Mouse (Mus musculus) lung, postnatal 36 days (tissue): ENCODE results near the gene Fam83c.

Source experiments
- DNase-seq: peaks from one replicate; pipeline ENCODE4 v3.0.0; 2022; ENCODE audit warnings: mixed read lengths

The Fam83c gene

DNA sequence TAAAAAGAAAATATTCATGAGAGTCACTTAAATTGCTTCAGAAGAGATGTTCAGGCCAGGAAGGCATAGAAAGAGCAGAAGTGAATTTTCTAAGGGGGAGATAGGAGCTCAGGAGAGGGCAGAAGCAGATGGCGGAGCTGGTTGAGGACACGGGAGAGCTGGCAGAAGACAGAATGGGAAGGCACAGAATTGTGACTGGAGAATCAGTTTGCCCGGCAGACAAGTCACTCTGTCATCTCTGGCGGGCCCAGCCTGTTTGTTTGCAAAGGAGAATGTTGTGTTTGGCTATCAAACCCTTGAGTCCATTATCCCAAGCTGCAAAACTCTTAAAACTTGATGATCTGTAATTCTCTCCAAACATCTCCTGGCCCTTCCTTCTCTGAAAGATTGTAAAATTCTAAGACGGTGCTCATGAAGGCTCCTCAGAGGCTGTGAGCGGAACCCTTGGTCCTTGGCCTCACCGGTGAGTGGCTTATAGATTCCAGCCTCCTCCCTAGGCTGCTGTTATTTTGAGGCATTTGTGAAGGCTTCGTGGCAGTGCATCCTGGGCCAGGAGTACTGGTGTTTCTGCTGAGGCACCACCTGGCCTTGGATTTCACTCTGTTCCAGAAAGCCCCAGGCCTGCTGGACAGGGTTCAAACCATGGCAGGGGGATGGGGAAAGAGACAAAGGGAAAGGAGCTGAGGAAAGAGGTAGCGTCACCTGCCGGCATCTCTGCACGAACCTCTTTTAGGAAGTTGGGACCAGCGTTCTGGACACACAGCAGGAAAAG is 39.8 kb downstream of the Fam83c start:
- DNase-seq, result no peak

DNA sequence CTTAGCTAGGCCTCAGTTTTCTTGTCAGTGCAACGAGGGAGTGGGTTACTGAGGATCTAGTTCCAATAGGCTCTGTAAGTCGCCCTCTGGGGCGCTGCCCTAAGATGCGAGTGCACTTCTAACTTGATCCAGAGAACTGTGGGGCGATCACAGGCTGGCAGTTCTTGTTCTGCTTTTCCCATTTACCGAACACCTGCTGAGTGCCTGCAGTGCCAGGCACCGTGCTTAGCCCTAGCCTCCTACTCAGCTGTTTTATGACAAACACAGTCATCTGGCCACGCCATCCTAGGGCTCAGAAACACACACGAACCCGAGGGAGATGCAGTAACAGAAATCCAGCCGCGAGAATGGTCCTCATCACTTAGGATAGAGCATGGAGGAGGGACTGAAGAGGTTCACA is 41.8 kb downstream of the Fam83c start:
- DNase-seq, result no peak

DNA sequence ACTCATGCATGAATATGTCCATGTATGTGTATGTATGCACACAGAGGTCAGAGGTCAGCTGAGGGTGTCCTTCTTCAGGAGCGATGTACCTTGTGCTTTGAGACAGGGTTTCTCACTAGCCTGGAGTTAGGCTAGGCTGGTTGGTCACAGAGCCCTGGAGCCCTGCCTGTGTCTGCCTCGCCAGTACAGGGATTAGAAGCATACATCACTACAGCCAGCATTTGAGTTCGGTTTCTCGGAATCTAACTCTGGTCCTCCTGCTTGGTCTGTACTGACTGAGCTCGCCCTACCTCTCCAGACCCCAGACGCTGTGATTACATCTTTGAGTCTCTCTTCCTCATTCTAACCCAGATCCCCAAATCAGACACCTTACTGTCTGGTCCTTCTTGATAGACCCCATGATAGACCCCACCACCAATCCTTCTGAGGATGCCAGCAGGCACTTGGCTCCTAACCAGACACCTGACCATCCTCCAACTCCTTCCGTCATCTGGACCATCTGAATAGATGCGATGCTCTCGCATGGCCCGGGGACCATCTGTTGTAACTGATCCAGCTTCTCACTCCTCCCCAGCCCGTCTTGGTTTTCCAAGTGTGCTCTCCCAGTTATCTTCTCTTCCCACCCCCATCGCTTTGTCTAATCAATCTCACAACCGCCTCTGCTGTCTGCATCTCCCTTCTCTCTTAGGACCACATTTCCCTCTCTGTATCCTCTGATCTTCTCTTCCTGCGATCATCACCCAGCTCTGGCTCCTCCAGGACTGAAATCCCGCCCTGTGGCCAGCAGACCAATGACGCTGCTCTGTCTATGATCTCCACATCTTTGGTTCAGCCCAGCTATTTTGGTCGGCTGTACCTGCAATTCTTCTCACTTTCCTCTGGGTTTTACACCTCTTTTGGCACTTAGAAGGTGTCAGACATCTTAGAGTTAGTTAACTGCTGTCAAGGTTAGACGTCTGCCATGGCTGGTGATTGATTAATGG is 46.4 kb downstream of the Fam83c start:
- no peak for DNase-seq

DNA sequence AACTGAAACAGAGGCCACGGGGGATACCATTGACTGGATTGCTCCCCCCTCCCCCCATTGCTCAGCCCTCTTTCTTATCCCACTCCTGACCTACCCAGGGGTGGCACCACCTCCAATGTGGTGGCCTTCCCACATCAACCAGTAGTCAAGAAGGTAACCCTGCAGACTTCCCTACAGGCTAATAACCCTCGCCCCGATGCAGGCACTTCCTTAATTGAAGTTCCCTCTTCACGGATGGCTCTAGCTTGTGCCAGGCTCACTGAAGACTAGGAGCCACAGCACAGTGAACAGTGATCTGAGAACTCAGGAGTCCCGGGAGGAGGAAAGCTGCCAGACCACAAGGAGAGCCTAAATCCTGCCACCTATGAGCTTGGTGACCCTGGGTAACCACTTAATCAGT is 47.7 kb downstream of the Fam83c start:
- no peak for DNase-seq

DNA sequence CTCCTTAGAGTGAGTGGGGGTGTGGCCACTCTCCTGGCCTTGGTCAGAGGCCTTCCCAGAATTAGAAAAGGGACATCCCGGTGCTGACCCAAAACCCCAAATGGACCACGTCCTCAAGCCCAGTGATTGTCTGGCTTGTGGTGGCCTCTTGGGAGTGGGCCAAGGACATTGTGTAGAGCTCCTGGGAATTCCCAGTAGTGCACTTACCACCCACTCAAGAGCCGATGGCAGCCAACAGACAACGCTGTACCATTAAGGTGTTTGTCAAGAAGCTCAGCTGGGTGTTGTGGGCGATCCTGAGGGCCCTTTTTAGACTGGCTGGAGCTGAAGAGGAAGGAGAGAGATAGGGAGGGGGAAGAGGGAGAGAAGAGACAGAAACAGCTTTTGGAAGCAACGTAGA is 50.1 kb downstream of the Fam83c start:
- no peak for DNase-seq

DNA sequence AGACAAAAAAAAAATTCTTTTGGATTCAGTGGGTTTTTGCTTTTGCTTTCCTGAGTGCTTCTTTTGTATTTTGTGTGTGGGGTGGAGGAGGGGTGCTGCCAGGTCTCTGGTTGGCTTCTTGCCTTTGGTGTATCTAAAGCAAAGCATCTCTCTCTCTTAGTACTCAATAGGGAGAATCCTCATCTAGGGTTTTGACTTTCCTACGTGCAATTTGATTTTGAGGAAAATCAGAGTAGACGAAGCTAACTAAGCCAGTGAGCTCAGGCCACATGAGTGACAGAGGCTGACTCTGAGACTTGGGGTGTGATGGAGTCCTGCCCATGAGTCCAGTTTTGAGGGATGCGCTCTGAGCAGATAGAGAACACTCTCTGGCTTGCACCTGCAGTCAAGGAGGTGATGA is 55.1 kb downstream of the Fam83c start:
- no peak for DNase-seq

DNA sequence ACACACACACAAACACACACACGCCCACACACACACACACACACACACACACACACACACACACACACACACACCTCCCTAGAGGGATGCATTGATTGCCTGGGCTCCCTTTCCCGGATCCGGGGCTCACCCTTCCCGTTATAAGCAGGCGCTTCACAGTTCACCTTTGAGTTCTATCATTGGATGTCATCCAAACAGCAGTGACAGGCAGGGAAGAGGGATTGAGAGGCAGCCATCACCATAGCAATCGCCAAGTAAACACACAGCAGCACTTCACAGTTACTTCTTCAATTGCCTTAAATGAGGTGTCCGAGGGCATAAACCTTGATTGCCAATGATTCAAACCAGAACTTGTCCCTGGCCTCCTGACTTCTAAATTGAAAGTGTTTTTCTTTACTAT is 55.6 kb downstream of the Fam83c start:
- DNase-seq, result no peak

DNA sequence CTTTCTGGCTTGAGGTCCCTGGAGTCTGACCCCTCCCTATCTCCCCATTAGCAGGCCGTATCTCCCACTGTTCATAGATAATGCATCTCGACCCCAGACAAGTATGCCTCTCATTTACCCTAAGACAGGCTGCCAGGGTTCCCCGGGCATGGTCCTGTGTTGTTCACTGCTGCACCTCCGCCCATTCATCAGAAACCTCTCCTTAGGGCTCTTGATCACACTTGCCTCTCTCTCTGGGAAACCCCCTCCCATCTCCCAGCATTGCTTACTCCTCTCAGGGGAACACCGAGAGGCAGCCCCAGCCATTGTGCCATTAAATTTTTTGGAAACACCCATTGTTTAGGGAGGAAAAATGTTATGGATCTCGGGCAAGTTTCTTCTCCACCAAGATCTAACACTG is 56.6 kb downstream of the Fam83c start:
- DNase-seq, result no peak

DNA sequence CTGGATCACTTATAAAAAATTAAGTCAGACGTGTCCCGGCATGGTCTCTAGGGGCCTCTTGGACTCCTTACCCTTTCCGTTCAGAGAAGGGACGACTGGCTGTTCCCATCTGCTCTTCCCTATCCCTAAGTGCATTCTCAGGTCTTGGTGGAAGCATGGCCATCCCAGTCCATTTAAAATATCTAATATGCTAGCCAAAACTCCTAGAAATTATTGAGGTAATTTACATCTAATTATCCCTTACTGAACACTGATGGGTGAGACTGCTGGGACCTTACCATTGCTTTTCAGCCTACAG is 57.0 kb downstream of the Fam83c start:
- DNase-seq, result no peak
